Mouse (Mus musculus): ENCODE measurements around the gene Pakap. TPM values are rescaled to one million over a fixed set of nuclear protein-coding genes. Genes with fewer than 3 reads are reported as not detected.

Gene Pakap
- 1 to 10 TPM; 2.3 to 3.7 TPM for polyA plus RNA-seq (2017; shearing (Covaris generic))

DNA sequence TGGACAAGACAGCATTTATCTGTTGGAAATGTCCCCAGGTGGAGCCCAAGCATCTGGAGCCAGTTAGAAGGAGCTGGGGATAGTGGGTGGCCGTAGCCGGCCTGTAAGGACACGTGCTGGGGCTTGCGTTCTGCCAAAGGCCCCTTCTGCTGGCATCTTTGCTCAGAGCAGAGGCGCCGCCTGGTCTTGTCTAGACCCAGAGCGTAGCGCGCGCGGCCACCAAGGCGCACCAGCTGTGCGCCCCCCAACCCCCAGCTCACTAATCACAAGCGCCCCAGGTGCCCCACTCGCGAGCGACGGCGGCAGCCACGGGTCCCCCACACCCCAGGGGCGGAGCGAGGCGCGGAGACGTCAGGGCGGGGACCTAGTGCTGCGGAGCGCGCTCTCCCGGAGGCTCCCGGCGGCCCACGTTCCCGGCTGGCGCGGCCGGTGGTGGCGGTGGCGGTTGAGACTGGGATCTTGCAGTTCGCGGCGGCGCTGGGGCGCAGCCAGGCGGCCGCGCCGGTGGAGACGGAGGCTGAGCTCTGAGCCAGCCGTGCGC is at the start of gene Pakap:
TSS of gene Pakap (plus strand) at position 514 of the 541 bp plus-strand sequence.
- ATAC-seq = no peak

DNA sequence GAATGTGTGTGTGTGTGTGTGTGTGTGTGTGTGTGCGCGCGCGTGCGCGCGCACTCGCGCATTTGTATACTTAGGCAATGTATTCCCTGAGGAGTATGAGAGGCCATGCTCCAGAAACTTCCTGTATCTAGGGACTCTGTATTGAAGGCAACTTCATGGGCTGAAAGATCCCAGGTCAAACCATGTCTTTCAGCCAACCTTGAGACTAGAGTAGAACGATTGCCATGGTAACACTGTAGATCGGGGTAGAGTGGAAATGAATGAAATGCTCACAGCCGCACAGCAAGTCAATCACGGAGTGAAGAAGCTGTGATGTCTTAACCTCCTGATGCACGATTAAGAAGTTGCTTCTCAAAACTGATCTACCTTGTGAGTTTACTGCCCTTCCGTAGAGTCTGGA is 44.5 kb upstream of the Pakap start:
- no peak for ATAC-seq

DNA sequence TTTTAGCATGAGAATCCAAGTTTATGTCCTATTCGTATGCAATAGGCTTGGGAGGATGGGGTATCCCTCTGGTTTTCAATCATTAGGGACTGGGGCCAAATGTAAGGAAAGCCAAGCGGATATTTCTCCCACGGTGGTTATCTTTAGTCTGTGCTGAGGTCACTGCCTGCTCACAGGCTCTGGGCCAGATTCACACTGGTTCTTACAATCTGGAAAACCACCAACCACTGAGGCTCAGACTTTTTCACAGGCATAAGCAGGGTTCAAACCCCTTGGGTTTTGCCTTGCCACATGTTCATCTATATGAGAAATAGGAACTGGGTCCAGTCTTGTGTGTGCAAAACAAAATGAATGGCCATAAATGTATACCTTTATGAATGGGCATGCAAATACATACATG is 43.5 kb upstream of the Pakap start:
- ATAC-seq = no peak

DNA sequence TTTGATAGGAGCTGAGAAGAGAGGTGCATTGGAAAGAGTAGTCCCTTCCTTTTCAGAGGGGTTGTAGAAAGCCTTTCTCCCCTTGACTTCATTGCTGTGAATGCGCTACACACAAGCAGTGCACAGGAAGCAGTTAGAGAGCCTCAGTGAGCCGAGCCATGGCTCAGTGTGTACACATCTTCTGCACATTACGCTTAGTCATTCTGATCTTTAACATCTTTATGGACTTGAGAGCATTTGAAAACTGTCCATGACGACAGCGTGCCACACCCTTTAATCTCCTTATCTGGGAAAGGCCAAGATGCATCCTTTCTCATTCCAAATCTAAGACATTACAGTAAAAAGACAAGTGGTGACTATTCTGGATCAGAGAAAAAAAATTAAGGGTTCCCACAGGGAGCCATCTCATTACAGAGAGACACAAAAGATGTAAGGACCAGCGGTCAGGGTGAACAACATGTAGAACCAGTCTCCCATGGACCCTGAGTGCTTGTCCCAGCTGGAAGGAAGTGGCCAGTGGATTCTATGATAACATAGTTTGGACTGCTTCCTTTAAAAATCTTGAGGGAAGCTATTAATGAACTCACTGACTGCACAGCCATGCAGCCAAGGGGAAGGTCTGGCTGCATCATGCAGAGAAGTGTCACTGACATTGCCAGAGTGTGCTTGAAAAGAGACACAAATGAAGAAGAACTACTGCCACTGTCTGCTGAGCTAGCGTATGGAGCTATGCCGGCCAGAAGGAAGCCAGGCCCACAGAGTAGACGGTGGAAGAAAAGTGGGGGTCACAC is 42.6 kb upstream of the Pakap start:
- no peak for ATAC-seq

DNA sequence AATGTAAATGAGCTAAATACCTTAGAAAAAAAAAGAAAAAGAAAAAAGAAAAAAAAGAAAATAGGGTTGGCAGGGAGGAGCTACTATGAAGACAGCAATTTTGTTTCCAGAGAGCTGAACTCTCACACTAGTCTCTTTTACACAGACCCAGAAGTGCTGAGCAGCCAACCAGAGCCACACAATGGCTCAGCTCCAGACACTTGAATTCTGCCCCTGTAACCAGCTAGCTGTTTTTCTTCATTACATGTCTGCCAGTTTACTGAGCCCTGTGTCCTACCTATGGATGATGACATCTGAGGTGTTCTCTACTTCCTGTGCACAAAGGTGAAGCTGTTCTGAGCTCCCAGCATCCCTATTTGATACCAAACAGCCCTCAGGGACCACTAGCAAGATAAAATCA is 39.7 kb upstream of the Pakap start:
- ATAC-seq = no peak

DNA sequence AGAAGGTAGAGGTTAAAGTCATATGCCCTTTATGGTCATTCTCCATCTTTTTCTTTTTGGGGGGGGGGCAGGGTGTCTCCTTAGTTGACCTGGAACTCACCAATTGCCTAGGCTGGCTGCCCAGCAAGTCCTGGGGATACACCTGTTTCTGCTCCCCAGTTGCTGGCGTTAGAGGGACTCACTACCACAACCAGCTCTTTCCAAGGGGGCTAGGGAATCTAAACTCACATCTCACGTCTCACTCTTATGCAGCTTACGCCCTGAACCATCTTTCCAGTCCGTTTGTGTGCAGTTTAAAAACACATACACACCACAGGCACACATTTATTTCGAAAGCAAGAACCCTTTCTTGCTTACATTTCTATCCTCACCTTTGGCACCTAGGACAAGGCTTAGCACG is 34.3 kb upstream of the Pakap start:
- ATAC-seq = no peak

DNA sequence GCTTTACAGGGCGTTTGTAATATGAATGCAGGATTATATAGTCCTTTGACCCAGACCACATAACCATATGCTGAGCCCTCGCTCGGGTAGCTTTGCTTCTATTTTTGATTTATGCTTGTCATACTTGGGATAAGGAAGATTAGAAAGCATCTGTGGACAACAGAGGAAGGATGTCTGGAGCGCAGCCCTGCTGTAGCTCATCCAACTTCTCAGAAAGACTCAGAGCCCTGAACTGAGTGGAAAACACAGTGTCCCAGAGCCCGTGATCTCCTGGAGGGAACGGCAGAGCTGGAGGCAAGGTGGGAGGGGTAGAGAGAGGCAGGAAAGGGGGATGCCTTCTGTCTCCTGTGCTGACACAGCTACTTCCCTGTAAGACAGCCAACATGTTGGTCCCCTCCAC is 33.7 kb upstream of the Pakap start:
- no peak for ATAC-seq

DNA sequence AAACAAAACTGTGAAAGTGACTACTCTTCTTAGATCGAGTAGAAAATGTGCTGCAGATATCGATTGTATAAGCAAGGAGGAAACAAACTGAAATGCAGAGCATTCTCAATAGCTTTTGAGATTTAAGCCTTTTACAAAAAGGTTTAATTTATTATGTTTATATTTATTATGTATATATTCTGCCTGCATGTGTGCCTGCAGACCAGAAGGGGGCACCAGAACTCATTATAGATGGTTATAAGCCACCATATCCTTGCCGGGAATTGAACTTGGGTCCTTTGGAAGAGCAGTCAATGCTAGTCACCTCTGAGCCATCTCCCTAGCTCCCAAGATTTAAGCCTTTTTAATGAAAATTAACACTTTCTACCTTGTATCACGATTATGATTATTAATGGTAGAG is 32.9 kb upstream of the Pakap start:
- ATAC-seq = no peak

DNA sequence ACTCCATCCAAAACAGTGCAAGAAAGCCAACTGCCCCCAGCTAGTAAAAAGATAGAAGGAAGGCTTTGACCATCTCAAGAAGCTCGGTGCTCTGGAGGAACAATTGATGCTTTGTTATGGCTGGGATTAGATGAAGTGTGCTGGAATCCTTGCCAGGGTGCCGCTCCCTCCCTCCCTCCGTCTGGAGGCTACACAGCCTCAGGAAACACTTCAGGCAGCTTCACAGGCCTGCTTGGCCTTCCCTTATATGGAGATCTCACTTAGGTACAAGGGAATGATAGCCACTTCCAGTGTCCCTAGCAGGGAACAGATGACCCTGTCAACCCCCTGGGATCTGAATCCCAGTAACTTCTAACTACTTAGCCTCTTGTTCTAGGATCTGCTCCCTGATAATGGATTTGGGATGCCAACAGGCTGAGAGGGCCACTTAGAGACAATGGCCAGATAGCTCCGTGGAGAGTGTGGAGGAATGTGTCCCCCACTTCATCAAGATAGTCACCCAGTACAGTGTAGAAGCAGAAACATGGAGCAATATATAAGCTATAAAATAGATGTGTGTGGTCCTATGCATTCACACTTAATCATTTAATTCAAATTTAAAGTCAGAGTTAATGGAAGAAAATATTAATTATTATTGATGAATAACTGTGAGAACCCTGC is 29.8 kb upstream of the Pakap start:
- no peak for ATAC-seq

DNA sequence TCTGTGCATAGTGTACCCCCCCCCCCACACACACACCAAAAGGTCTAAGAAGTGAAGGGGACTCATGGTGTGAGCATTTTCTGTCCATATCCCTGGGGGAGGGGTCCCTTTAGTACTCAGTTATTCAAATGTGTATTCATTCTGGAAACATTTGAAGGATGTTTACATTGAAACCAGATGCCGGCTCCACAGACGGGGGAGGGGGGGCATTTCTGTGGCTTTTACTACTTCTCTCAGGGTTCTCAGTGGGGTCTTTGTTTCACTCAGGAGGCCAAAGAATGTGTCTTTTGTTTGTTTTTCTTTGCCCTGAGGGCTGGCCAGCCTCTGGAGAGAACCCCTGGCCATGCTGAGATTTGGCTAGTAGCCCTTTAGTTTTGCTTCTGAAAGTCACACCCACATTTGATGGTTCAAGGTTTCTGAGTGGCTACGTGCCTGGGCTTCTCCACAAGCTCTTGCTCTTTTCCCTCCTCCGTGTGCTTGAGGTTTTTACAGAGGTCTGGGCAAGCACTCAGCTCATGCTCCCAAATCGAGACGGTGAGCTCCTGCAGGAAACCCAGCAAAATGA is 24.2 kb upstream of the Pakap start:
- no peak for ATAC-seq

DNA sequence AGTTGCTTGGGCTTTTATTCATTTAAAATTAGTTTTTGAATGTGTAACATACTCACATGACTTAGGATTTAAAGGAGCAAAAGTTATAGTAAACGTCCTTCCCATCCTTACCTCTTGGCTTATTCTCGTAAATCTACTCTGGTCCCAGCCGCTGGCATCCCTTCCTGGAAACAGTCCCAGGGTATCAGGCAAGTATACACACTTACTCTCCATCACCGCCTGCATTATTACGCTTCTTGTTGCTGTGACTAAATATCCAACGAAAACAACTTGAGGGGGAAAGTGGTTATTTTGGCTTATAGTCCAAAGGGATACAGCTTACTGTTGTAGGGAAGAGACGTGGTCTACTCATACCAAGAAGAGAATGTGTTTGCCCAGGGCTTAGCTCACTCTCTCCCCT is 20.2 kb upstream of the Pakap start:
- ATAC-seq = no peak

DNA sequence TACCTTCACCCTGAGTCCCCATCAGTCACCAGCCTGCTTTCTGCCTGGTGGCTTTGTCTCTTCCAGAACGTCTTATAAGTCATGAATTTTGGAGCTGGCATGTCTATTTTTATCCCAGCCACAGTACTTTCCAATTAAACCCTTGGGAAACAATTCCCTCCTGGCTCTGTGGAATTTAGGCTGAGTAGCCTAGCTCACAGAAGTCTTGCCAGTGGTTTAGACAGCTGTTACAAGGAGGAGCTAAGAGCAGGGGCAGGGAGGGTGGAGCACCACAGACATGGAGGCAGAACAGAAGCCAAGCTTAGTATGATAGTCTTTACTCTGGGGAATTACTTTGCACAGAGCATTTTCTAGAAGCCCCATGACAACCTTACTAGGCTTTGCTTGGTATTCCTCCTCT is 17.8 kb upstream of the Pakap start:
- ATAC-seq = no peak

DNA sequence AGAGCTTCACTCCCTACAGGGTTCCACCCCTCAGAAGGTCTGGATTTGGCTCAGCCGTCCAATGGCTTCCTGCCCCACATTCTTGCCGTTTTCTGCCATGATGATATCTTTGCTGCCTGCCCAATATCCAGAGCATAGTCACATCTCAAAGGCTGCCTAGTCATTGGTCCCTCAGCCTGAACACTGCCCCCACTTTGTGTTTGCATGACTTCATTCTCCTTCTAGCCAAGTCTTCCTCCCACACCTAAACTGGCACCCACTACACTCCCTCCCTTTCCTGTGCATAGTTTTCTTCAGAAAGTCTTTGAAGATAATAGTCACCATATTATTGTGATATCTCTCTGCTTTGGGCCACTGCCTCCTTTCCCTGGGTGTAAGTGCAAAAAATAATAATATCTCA is 10.9 kb upstream of the Pakap start:
- no peak for ATAC-seq

DNA sequence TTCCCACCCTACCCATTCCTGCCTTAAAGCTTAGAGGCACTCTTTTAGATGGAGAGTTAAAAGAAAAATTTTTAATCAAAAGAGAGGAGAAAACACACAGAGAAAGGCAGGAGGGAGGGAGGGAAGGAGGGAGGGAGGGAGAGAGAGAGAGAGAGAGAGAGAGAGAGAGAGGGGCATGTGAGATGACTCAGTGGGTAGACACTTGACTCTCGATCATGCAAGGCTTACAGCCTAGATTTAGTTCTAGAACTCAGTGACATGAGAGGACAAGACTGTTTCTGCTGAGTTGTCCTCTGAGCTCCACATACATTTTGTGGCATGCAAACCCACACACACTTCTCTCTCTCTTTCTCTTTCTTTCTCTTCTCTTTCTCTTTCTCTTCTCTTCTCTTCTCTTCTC is 8.5 kb upstream of the Pakap start:
- ATAC-seq = no peak

DNA sequence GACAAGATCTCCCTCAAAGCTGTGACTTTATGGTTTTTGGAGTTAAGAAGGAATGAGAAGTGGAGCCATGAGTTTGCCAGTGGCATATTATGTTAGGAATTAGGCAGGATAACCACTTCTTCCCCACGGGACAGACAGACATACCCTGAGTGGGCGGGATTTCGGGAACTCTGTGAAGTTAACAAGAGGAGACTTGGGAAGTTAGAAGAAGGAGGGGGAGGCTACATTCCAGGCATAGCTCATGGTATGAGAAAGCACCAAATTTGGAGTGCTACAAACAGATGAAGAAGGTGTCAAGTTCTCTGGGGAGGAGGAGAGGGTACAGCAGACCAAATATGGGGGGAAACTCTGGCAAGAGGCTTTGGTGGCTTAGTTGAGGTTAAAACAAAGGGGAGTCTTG is 8.0 kb upstream of the Pakap start:
- ATAC-seq = no peak

DNA sequence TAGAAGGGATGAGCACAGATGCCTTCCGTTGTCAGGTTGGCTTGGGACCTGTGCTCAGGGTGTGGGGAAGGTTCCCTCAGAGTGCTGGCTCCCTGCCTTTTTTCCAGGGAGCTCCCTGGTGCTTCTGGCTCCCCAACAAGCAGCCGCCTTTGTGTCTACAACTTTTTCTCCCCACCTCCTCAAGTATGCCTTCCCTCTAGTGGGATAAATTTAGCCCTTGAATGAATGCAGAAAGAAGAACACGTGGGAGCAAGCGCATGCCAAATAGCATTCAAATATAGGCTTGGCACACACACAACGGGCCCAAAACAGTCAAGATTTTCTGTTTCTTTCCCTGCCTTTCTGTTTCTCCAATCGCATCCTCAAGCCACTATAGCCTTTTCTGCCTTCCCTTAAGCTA is 6.9 kb upstream of the Pakap start:
- ATAC-seq = no peak

DNA sequence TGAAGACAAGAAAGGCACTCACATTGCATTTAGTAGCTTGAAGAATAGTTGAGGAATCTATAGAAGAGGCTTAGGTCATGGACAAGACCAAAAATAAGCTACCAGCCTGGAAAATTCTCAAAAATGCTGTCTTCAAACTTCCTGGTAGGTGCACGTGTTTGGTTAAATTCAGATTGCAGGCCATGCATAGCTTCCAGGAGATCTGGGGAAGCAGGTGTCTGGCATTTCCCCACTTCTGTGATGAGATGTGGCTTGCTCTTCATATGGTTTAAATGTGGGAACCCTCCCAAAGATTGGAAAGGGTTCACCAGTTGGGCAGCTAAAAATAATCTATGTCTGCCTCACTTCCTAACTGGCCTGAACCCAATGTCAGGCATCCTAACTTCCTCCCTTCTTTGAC is 2.7 kb upstream of the Pakap start:
- ATAC-seq = no peak

DNA sequence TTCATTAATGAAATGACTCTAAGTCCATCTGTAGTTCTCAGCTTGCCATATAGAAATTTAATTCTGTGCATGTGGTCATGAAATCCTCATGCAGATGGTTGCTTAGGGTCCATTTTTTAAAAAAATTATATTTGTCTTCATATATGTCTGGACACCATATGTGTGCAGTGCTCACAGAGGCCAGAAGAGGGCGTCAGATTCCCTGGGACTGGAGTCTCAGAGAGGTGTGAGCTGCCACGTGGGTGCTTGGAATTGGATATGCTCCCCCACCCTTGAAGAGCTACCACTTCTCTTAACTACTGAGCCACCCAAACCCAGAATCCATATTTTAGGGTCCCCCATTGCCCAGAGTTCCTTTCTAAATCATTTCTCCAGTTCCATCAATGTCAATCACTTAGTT is 2.2 kb upstream of the Pakap start:
- no peak for ATAC-seq

DNA sequence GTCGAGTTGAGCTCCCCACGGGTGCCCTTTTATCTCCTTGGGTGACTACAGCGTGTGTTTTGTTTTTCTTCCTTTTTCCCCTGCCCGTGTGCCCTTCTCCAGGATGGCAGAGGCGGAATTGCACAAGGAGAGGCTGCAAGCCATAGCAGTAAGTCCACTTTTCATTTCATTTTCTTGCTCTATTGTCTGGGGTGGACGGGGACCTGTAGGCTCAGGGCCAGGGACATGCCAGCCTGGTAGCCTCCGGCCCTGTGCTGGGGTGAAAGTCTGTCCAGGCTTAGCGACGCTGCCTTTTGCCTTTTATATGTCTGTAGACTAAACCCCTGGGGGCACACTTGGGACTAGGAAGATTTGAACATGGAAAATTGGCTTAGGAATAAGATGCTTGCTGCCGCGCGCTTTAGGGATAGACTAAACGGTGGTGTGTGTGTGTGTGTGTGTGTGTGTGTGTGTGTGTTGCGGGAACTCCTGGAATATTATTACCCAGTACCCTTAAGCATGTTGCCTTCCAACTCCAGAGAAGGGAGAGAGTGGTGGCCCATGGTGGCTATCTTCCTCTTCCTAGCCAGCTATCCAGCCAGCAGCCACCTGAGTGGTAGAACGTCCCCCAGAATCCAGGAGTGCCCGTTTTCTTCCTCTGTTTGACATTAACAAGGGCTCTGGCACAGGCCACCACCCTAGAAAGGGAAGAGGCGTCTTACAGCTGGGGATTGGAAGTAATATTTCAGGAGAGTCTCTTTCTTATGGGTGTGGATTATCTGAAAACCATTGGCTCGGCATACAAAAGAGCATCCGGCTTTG is 489 bp downstream of the Pakap start:
- no peak for ATAC-seq

DNA sequence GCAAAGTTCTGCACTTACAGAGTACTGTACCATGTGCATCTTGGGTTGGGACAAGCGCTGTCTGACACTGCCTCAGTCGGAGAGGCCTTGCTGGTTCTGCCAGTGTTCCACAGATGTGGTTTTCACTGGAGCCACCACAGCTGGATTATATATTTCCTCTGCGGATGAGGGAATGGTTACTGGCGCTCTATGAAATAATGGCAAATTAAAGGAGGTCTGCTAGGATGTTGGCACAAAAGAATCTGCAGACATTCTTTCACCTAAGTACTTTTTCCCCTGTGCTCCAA is 1.0 kb downstream of the Pakap start:
- ATAC-seq = no peak

DNA sequence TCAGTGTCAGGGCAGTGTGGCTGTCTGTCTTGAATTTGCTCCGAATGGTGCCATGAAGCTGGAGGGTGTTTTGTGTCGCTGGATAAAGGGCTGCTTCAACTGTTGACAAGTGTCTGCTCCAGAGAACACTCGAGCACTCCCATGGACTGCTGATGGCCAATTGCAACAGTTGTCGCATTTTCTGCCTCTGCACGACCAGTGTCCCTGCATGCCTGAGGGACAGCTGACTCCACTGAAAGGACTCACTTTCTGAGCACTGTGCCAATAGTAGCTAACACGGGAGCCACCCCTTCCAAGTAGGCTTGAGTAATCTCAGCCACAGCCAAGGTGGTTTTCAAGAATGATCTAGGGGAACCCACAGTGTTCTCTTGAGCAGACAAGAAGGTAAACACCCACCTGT is 1.7 kb downstream of the Pakap start:
- ATAC-seq = no peak

DNA sequence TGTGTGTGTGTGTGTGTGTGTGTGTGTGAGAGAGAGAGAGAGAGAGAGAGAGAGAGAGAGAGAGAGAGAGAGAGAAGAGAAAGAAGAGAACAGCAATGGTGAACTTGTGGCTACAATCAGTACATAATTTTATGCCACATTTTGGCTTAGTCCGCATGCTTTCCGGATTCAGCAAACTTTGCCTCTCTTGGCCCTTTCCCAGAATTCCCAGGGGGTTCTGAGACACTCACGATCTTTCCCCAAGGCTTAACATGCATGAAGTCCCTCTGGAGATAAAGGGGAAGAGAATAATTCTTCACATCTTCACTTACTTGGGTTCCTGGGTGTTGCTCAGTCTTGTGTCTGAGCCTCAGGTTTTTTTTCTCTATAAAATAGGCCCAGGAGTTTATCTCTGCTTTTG is 2.2 kb downstream of the Pakap start:
- no peak for ATAC-seq

DNA sequence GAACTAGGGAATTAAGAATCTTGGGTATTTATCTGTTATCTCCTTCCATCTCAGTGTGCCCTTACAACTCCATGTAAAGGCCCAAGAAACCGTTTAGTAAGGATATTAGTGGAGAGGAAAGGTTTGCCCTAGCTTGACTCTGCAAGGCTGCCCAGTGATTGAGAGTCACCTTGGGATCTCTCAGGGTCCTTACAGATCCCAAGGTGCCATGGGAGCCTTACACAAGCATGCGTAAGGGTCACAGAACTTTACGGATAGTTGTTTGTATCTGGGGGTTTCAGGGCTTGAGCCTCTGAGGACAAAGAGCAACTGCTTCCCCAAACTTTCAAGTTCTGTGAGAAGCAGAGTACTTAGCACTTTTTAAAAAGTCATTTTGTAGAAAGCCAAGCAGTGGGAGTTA is 6.2 kb downstream of the Pakap start:
- ATAC-seq = no peak

All from CD4-positive, CD25-positive, alpha-beta regulatory T cell, adult 4 months (primary cell).